Mouse (Mus musculus) embryo, embryonic 11 days (tissue): ENCODE measurements at regions not wholly inside any gene's neighbourhood (a gene's known extent, or its start where the extent isn't known, plus 50 kb on each side); places are given as distances from the start of the nearest gene placed in this dataset.

Source experiments
- DNase-seq: peaks from one replicate; pipeline ENCODE4 v3.0.0-alpha.2; 2015

- peak; percentile 31 for DNase-seq
Measured at GRCm38 (mm10) chr2:96234613-96235012, 83.4 kb upstream of the Lrrc4c start.

DNA sequence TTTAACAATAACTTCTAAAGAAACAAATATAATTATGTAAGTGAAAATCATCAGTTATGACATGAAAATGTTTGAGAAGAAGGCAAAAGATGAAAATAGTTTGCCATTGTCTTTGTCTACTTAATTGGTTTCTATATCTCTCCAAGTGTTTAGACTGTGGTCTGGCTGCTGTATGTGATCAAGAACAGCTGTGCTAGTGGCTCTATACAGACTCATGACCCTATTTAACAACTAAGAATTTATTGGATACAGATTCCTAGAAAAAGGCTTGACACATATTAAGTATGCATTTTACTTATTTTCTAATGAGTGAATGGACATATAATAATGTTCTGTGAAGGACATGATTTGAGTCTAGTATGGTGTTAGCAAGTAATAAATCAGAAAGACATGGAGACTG, 78.7 kb upstream of the Lrrc4c start:
- DNase-seq = no peak

GRCm38 (mm10) chr2:96240543-96241090, 77.4 kb upstream of the Lrrc4c start:
- DNase-seq = no peak

DNA sequence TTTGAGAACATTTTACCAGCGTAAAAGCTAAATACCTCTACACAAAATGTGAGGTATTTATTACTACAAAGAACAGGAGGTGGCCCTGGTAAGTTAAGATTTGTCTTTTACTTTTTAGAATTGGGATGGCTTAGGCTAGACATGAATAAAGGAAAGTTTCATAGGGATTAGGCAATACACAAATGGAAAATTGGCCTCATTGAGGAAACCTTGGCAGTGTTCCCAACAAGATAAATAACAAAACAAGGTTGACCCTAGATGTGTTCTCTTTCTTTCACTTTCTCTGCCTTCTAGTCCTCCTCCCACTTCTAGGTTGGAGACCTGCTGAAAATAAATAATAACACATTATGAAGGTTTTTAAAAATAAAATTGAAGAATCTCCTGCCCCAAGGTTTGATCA, 64.3 kb upstream of the Lrrc4c start:
- no peak for DNase-seq

GRCm38 (mm10) chr2:96256491-96256890, 61.5 kb upstream of the Lrrc4c start:
- DNase-seq = no peak
